Mouse (Mus musculus): ENCODE results near the gene Vps4a. TPM values are rescaled to one million over a fixed set of nuclear protein-coding genes. Genes with fewer than 3 reads are reported as not detected.
A peak's percentile ranks its signal among the peaks of the same experiment; 100 is the strongest.
"Not testable (repeated sequence)": the region's sequence is repeated elsewhere in the genome, so short reads cannot be mapped to it uniquely, and the experiment has no call there.

Vps4a gene
- 139 and 143 TPM in 2 replicates for polyA plus RNA-seq (2015; fragmentation: Nextera tagmentation; extraction: Ambion mirVana)

DNA sequence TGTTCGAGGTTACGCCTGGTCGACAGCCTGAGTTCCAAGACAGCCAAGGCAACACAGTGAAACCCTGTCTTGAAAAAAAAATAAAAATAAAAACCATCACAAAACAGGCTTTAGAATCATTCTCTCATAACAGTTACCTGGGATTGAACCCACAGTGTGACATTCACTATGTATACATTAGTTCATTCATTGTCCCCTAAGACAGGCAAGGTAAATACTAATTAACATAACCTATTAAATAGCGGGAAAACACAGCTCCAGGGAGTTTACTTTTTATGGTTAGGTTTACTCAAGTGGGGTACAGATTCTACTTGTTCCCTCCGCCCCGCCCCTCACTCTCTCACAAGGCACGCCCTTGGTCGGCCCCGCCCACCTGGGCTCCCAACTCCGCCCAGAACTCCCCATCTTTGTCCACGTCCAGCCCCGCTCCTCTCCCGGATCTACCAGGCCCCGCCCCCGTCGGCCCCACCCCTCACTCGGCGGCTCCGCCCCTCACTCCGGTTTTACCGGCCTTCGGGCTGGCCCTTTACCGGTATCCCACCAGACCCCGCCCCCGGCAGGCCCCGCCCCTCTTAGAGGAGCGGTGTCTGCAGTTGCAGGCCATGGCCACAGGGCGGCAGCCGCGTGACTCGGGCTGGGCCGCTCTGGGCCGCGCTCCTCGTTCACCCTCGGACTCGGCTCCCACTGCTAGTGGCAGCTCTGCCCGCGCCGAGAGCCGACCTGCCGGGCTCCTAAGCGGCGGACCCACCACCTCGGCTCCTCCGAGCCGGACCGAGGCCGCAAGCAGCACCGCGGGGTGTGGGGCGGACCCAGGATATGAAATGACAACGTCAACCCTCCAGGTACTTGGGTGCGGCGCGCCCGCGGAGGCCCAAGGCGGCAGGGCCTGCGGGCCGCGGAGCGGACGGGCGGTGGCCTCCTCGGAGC is at the start of gene Vps4a:
Vps4a (plus strand) TSS at position 573 of the 927 bp plus-strand sequence.
- peak within 1 kb of the TSS; percentile 98 for H3K9ac ChIP-seq
- H3K27me3 ChIP-seq = 0 out of 2 replicates have a peak, but pooled peaks cover 2% of the 10 kb centered on the region
- ATAC-seq (ENCODE audit: low FRiP score) = peak; percentile 95
- peak within 1 kb of the TSS; percentile 76 for H3K4me2 ChIP-seq
- H3K4me3 ChIP-seq = peak within 1 kb of the TSS; percentile 89
- WGBS = 5% methylated on average over 55 of the region's 66 CpGs
- H3K9me3 ChIP-seq = no peaks in the 10 kb centered on the region
- peaks cover 24% of the 10 kb centered on the region for H3K4me1 ChIP-seq (replicated peaks)
- peak within 1 kb of the TSS; percentile 90 for H3K27ac ChIP-seq
- peaks cover 9% of the 10 kb centered on the region; the same call in 1 of the 2 replicates for H3K36me3 ChIP-seq

DNA sequence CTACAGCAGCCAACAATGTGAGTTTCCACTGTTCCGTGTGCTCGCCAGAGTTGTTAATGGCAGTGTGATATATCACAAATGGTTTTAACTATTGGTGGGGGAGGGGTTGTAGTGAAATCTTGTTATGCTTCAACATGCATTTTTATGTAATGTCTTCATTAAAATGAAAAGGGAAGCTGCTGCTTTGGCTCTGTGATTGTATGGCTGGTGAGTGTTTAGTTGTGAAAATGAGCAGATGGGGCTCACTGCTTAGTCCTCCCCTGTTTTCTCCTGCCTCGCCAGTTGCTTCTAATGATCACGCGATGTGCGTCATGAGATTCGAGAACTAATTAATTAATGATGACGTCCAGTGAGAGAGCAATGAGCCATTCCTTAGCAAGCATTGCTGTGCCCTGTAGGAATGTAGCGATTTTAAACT is 45.6 kb upstream of the Vps4a start:
- Histone ChIP-seq H3K36me3 (no peaks in the 10 kb centered on the region), H3K9me3 (no peaks in the 10 kb centered on the region), H3K27me3 (no peaks in the 10 kb centered on the region), H3K4me1 (replicated peaks) (peaks cover 12% of the 10 kb centered on the region), H3K4me3 (no peak overlapping the region), H3K27ac (peak overlapping the region; percentile 76), H3K9ac (0 out of 2 replicates have a peak overlapping the region, but pooled peaks have one; percentile 13), H3K4me2 (peak overlapping the region; percentile 15; the same call in 1 of the 2 replicates)
- 51% methylated on average over 9 of the region's 9 CpGs for WGBS
- peak; percentile 71; the same call in 1 of the 2 replicates for ATAC-seq (ENCODE audit: low FRiP score)

DNA sequence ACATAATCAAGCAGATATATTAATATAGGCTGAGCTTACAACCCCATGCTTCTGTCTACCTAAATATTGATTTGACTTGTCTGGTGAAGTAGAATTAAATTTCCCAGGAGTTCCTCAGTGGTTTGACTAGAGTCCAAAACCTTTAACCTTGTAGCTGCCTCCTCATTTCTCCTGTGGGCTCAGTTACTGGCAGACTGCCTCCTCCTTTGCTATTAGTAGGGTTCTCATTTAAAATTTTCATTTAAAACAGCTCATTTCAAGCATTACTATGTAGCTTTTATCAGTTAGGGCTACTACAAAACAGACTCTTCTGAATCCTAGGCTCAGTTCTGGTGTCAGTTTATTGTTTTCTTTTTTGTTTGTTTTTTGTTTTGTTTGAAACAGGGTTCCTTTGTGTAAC is 45.1 kb upstream of the Vps4a start:
- Histone ChIP-seq H3K4me1 (replicated peaks) (peaks cover 12% of the 10 kb centered on the region), H3K4me2 (no peak overlapping the region), H3K27me3 (no peaks in the 10 kb centered on the region), H3K36me3 (no peaks in the 10 kb centered on the region), H3K9me3 (no peaks in the 10 kb centered on the region), H3K4me3 (no peak overlapping the region), H3K27ac (peak overlapping the region; percentile 68), H3K9ac (no peak overlapping the region)
- no peak for ATAC-seq (ENCODE audit: low FRiP score)

DNA sequence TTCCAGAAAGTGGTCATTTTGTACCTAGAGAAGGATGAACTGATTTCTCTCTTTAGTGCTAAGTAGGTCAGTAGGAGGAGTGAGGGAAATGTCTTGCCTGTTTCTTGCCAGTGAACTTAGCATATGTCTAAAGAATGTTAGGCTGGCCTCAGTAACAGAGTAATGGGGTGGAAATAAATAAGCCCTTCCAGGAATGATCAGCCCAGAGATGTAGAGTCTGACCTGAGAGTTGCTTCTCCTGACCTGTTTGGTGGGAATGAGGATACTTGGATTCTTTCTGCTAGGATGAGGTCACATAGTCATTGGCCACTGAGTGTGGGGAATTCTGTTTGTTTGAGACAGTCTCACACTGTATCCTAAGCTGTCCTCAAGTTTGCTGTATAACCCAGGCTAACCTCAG is 43.5 kb upstream of the Vps4a start:
- Histone ChIP-seq H3K36me3 (peaks cover 8% of the 10 kb centered on the region), H3K4me1 (replicated peaks) (peaks cover 12% of the 10 kb centered on the region), H3K4me2 (no peak overlapping the region), H3K27me3 (no peaks in the 10 kb centered on the region), H3K9me3 (no peaks in the 10 kb centered on the region), H3K4me3 (no peak overlapping the region), H3K9ac (no peak overlapping the region), H3K27ac (no peak overlapping the region)
- no peak for ATAC-seq (ENCODE audit: low FRiP score)

DNA sequence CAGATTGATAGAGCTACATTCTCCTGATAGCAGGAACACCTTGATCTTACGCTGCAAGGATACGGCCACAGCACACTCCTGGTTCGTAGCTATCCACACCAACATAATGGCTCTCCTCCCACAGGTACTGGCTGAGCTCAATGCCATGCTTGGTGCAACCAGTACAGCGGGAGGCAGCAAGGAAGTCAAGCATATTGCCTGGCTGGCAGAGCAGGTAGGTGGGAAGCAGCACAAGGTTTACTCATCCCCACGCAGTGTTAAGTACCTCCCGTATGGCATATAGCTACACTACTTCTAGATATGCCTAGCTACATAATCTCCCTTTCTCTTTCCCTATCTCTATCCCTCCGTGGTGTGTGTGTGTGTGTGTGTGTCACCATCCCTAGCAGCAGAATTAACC is 39.6 kb upstream of the Vps4a start:
- H3K4me1 ChIP-seq (replicated peaks) = no peaks in the 10 kb centered on the region
- no peak overlapping the region for H3K27ac ChIP-seq
- no peaks in the 10 kb centered on the region for H3K9me3 ChIP-seq
- H3K36me3 ChIP-seq = peaks cover 13% of the 10 kb centered on the region
- no peak overlapping the region for H3K9ac ChIP-seq
- 92% methylated on average over 7 of the region's 7 CpGs for WGBS
- no peak for ATAC-seq (ENCODE audit: low FRiP score)
- no peak overlapping the region for H3K4me3 ChIP-seq
- H3K27me3 ChIP-seq = no peaks in the 10 kb centered on the region
- no peak overlapping the region for H3K4me2 ChIP-seq

DNA sequence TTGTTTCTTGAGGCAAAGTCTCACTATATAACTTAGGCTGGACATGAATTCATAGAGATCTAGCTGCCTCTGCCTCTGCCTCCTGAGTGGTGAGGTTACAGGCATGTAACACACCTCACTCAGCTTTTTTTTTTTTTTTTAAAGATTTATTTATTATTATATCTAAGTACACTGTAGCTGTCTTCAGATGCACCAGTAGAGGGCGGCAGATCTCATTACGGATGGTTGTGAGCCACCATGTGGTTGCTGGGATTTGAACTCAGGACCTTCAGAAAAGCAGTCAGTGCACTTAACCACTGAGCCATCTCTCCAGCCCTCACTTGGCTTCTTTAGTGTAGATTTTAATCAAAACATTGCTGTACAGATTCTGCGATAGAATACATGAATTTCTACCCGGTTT is 34.7 kb upstream of the Vps4a start:
- H3K36me3 ChIP-seq = peaks cover 23% of the 10 kb centered on the region
- not testable (repeated sequence) for ATAC-seq (ENCODE audit: low FRiP score); H3K4me1 ChIP-seq (replicated peaks); H3K4me3 ChIP-seq; H3K9ac ChIP-seq; H3K27me3 ChIP-seq; H3K4me2 ChIP-seq; H3K9me3 ChIP-seq; H3K27ac ChIP-seq
- 89% methylated on average over 4 of the region's 4 CpGs for WGBS

DNA sequence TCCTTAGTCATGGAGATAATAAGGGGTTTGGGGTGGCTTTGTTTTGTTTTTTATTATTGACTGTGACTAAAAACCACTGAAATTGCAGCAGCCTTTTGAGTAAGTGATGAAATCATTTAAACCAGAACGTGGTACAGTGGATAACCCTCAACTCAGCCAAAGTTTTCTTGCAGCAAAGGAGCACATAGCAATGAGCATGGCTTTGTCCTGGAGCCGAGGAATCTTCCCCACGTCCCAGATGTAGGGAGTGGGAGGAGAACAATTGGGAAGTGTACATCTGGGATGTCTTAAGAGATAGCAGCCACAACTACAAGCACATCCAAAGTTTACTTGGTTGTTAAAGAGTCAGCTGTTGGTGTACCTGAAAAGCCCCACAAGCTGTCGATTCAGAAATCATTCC is 33.6 kb upstream of the Vps4a start:
- no peak overlapping the region for H3K4me2 ChIP-seq
- WGBS = 89% methylated on average over 4 of the region's 4 CpGs
- no peaks in the 10 kb centered on the region for H3K4me1 ChIP-seq (replicated peaks)
- no peaks in the 10 kb centered on the region for H3K9me3 ChIP-seq
- H3K27ac ChIP-seq = no peak overlapping the region
- no peak overlapping the region for H3K9ac ChIP-seq
- peaks cover 16% of the 10 kb centered on the region for H3K36me3 ChIP-seq
- no peak for ATAC-seq (ENCODE audit: low FRiP score)
- no peaks in the 10 kb centered on the region for H3K27me3 ChIP-seq
- no peak overlapping the region for H3K4me3 ChIP-seq

DNA sequence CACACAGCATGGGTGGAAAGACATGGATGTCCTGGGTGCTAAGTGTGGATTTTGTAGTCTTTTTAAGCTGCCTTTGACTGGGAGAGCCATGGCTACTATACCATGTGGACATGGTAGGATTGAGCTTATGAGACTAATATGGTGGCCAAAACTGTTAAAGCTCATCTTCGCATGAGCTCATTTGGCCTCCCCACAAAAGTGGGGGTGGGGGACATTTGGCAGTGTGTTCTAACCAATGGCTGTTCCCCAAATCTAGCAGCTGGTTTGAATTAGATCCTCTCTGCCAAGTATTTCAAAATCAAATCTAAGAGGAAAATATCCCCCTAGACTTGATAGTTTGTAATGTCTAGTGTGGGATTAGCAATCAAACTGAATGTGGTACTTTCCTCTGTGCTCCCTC is 32.0 kb upstream of the Vps4a start:
- WGBS = 86% methylated on average over 1 of the region's 1 CpGs
- H3K36me3 ChIP-seq = peaks cover 13% of the 10 kb centered on the region; the same call in 1 of the 2 replicates
- no peaks in the 10 kb centered on the region for H3K4me1 ChIP-seq (replicated peaks)
- no peak overlapping the region for H3K4me2 ChIP-seq
- no peaks in the 10 kb centered on the region for H3K9me3 ChIP-seq
- no peak overlapping the region for H3K4me3 ChIP-seq
- ATAC-seq (ENCODE audit: low FRiP score) = no peak
- no peak overlapping the region for H3K9ac ChIP-seq
- no peaks in the 10 kb centered on the region for H3K27me3 ChIP-seq
- no peak overlapping the region for H3K27ac ChIP-seq

DNA sequence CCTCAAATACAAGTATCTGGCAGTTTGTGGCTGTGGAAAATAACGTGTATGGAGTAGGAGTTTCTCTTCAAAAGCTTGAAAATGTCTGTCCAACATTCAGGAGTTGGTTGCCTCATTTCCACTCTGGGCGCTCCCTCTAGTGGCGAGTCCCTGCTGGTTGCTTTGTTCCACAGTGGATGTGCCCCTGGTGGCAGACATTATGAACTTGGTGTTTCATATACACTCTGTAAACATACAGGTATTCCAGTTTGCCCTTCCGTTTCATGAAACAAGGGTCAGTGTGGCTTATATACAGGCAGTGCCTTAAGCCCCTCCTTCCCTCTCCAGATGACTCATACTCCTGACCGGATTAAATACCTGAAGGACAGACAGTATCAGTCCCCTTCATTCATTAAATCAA is 28.5 kb upstream of the Vps4a start:
- H3K36me3 ChIP-seq = peaks cover 8% of the 10 kb centered on the region; the same call in 1 of the 2 replicates
- no peaks in the 10 kb centered on the region for H3K9me3 ChIP-seq
- no peak overlapping the region for H3K9ac ChIP-seq
- ATAC-seq (ENCODE audit: low FRiP score) = peak; percentile 68; the same call in 1 of the 2 replicates
- WGBS = 42% methylated on average over 5 of the region's 5 CpGs
- no peak overlapping the region for H3K27ac ChIP-seq
- H3K27me3 ChIP-seq = no peaks in the 10 kb centered on the region
- H3K4me1 ChIP-seq (replicated peaks) = no peaks in the 10 kb centered on the region
- H3K4me3 ChIP-seq = no peak overlapping the region
- no peak overlapping the region for H3K4me2 ChIP-seq

DNA sequence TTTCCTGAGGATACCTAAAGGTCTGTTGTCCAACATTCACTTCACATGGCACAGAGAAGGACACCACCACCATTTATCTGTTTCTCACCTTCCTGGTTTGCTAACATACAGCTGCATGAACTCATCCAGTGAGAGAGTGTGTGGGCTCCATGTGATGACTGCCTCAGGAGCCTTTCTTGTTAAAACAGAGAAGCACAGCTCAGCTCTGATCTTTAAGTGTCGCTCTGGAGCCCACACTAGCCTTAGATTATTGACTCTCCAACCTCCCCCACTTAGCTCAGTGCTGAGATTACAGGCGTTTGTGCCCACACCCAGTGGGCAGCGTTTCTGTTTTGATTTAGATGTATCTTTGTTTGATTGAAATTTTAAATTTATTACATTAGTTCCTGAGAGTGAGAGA is 23.2 kb upstream of the Vps4a start:
- Histone ChIP-seq H3K4me2 (no peak overlapping the region), H3K9ac (no peak overlapping the region), H3K9me3 (no peaks in the 10 kb centered on the region), H3K27me3 (no peaks in the 10 kb centered on the region), H3K27ac (no peak overlapping the region), H3K36me3 (peaks cover 36% of the 10 kb centered on the region), H3K4me3 (no peak overlapping the region), H3K4me1 (replicated peaks) (no peaks in the 10 kb centered on the region)
- ATAC-seq (ENCODE audit: low FRiP score) = no peak
- WGBS = 93% methylated on average over 3 of the region's 3 CpGs

DNA sequence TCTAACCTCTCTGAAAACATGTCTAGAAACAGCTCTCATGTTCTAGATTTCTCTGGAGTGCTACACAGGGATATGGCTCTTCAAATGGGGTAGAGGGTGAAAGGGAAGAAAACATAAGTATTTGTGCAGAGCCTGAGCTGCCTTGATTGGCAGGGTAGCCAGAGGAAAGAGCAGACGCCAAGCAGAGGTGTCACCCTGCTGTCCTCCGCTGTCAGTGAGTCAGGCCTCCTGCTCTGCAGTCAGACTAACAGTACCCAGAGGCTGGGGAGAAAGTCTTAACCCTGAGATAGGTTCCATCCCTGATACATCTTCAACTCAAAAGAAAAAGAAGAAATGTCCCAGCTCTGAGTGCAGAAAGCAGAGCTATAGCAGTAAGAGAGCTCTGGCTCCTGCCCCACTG is 18.4 kb upstream of the Vps4a start:
- H3K36me3 ChIP-seq = peaks cover 32% of the 10 kb centered on the region
- no peaks in the 10 kb centered on the region for H3K9me3 ChIP-seq
- ATAC-seq (ENCODE audit: low FRiP score) = no peak
- H3K9ac ChIP-seq = no peak overlapping the region
- no peak overlapping the region for H3K4me2 ChIP-seq
- 84% methylated on average over 2 of the region's 2 CpGs for WGBS
- no peaks in the 10 kb centered on the region for H3K27me3 ChIP-seq
- no peak overlapping the region for H3K4me3 ChIP-seq
- no peak overlapping the region for H3K27ac ChIP-seq
- H3K4me1 ChIP-seq (replicated peaks) = no peaks in the 10 kb centered on the region

DNA sequence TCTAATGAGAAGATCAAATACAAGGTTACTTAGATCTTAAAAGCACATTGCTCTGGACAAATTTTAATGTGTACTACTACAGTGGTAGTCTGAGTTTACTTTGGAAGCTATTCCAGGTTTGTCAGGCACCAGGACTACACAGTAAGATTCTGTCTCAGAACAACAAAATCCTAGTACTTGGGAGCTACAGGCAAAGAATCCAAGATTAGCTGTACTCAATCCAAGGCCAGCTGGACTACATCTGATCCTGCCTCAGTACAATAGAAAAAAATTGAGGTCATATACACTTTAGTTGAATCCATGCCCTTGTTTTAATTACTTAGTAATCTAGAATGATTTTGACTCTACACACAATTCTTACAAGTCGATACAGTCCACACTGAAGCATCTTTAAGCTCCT is 16.1 kb upstream of the Vps4a start:
- 93% methylated on average over 1 of the region's 1 CpGs for WGBS
- ATAC-seq (ENCODE audit: low FRiP score) = no peak
- H3K9me3 ChIP-seq = no peaks in the 10 kb centered on the region

DNA sequence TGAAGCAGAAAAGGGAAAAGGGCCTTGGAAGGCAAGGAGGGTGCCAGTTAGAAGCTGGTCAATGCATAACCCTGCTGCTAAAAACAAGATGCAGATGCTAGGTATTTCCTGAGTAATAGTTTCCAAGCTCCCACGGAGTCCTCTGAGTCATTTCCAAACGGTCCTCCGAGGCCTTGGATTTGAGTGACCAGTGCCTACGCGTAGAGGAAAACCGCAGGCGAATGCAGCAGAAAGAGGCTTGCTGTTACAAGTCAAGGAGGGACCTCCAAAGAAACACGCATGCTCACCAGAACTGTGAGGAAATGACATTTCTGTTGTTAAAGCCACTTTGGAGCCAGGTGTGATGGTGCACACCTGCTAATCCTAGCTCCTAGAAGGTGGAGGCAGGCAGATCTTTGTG is 7.5 kb upstream of the Vps4a start:
- ATAC-seq (ENCODE audit: low FRiP score) = no peak
- Histone ChIP-seq H3K4me1 (replicated peaks) (no peaks in the 10 kb centered on the region), H3K9me3 (no peaks in the 10 kb centered on the region), H3K36me3 (no peaks in the 10 kb centered on the region), H3K4me3 (no peak overlapping the region), H3K27ac (no peak overlapping the region), H3K9ac (no peak overlapping the region), H3K27me3 (0 out of 2 replicates have a peak, but pooled peaks cover 2% of the 10 kb centered on the region), H3K4me2 (no peak overlapping the region)
- 92% methylated on average over 8 of the region's 8 CpGs for WGBS

More for the DNA sequence above, 16.1 kb upstream of the Vps4a start:
- peaks cover 29% of the 10 kb centered on the region for H3K36me3 ChIP-seq
- no peak overlapping the region for H3K4me2 ChIP-seq
- H3K9ac ChIP-seq = no peak overlapping the region
- no peaks in the 10 kb centered on the region for H3K27me3 ChIP-seq
- no peaks in the 10 kb centered on the region for H3K4me1 ChIP-seq (replicated peaks)
- H3K27ac ChIP-seq = no peak overlapping the region
- H3K4me3 ChIP-seq = no peak overlapping the region

Measured in hindbrain, embryonic 13.5 days (tissue).